8 mouse cellular contexts compared by ENCODE assay signal in the genomic region with DNA sequence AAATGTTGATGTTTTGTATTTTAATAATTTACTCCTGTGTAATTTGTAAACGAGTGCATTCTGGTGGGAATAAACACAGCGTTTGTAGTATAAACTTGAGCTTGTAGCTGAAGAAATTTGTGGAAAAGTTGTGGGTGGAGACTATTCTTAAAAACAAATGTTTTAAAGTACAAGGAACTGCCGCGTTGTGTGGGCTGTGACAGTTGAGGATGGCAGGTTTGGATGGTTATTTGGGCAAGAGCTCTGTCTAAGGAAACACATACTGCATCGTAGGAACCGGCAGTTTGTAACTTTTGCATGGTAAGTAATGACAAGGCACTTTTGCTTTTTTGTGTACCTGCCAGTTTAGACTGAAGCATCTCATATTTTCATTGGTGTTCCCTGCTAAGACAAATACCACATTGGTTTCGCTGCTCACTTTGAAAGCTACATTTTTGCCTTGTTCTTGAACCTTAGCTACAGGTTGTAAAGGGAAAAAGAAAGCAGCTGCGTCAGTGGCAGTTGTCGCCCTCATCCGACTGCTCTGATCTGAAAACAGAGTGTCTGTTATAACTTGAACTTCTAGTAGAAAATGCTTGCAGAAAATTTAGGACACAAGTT. TPM values are rescaled to one million over a fixed set of nuclear protein-coding genes. Genes with fewer than 3 reads are reported as not detected.
DNase-seq lines count a peak whose midpoint lies in the region; ATAC-seq lines count a peak whose summit lies in the region.

No protein-coding gene starts in this region.

- H3K4me2 ChIP-seq in embryonic facial prominence, embryonic 15.5 days (replicated peaks) = peak overlapping the region; percentile 72
- peak overlapping the region; percentile 88 for H3K4me2 ChIP-seq in liver, embryonic 12.5 days

- no peaks in the 10 kb centered on the region for H3K9me3 ChIP-seq in embryonic facial prominence, embryonic 15.5 days (replicated peaks)
- H3K9me3 ChIP-seq in liver, embryonic 12.5 days (replicated peaks) = no peaks in the 10 kb centered on the region

- H3K4me1 ChIP-seq in embryonic facial prominence, embryonic 15.5 days = peaks cover 16% of the 10 kb centered on the region
- H3K4me1 ChIP-seq in liver, embryonic 12.5 days = peaks cover 41% of the 10 kb centered on the region

- intact Hi-C loops in heart, postnatal 36 days (cut with DNase I) = no loop called here

- no peak overlapping the region for H3K27ac ChIP-seq in embryonic facial prominence, embryonic 15.5 days (replicated peaks)
- H3K27ac ChIP-seq in liver, embryonic 12.5 days = no peak overlapping the region

- no peaks in the 10 kb centered on the region for H3K36me3 ChIP-seq in embryonic facial prominence, embryonic 15.5 days
- H3K36me3 ChIP-seq in liver, embryonic 12.5 days = no peaks in the 10 kb centered on the region

- H3K4me3 ChIP-seq in embryonic facial prominence, embryonic 15.5 days (replicated peaks) = peak overlapping the region; percentile 11; the same call in 1 of the 2 replicates
- H3K4me3 ChIP-seq in liver, embryonic 12.5 days = peak overlapping the region; percentile 98

- H3K9ac ChIP-seq in embryonic facial prominence, embryonic 15.5 days = no peak overlapping the region
- H3K9ac ChIP-seq in liver, embryonic 12.5 days = 0 out of 2 replicates have a peak overlapping the region, but pooled peaks have one; percentile 6

- no peaks in the 10 kb centered on the region for H3K27me3 ChIP-seq in embryonic facial prominence, embryonic 15.5 days
- H3K27me3 ChIP-seq in liver, embryonic 12.5 days (replicated peaks) = no peaks in the 10 kb centered on the region

- ATAC-seq in embryonic facial prominence, embryonic 15.5 days (ENCODE audit: insufficient number of reproducible peaks, low FRiP score, low TSS enrichment, low read depth) = no peak
- ATAC-seq in liver, embryonic 12.5 days = no peak

- 48% methylated on average over 10 of the region's 10 CpGs for WGBS in embryonic facial prominence, embryonic 15.5 days
- WGBS in liver, embryonic 12.5 days (ENCODE audit: insufficient replicate concordance) = 62% methylated on average over 10 of the region's 10 CpGs

- peak; percentile 81 for DNase-seq in heart, adult 11 months
- DNase-seq in heart, postnatal 36 days = no peak
- peak; percentile 61 for DNase-seq in CD4-positive helper T cell, adult 2 months (ENCODE audit: low read depth, low spot score)
- peak; percentile 91 for DNase-seq in thymus, postnatal 0 days (ENCODE audit: low spot score)
- DNase-seq in MN1 (ENCODE audit: low spot score) = no peak
- no peak for DNase-seq in c-Kit-positive CD71-positive TER-119-positive erythroid progenitor cells, embryonic 14.5 days (ENCODE audit: low spot score)

RNA-seq across cellular contexts. Expression of a gene that starts 2.1 kb away (rescaled TPM):
- 10 to 100 TPM; 31.0 to 37.9 TPM for total RNA-seq in heart, postnatal 36 days (2021)
- polyA plus RNA-seq in embryonic facial prominence, embryonic 15.5 days (2015; fragmentation: Nextera tagmentation; extraction: Ambion mirVana) = 7.2 and 7.6 TPM in 2 replicates
- polyA plus RNA-seq in liver, embryonic 12.5 days (2016; fragmentation: Nextera tagmentation; extraction: Ambion mirVana) = 4.9 and 6.9 TPM in 2 replicates
- polyA plus RNA-seq in thymus, postnatal 0 days (2015; fragmentation: Nextera tagmentation; extraction: Ambion mirVana) = 4.6 and 6.3 TPM in 2 replicates

Comparison
In these comparisons a context has a peak if more than half of its experiments do, and no peak if none do; other contexts are left out.
1. DNase-seq: peak in heart, adult 11 months (single experiment), CD4-positive helper T cell, adult 2 months (single experiment) and thymus, postnatal 0 days (single experiment); none in heart, postnatal 36 days (0 of 2), MN1 (single experiment) and c-Kit-positive CD71-positive TER-119-positive erythroid progenitor cells, embryonic 14.5 days (single experiment).